Mouse (Mus musculus): Measurements from ENCODE around the gene Ttll9.
A peak's percentile ranks its signal among the peaks of the same experiment; 100 is the strongest.

The Ttll9 gene

DNA sequence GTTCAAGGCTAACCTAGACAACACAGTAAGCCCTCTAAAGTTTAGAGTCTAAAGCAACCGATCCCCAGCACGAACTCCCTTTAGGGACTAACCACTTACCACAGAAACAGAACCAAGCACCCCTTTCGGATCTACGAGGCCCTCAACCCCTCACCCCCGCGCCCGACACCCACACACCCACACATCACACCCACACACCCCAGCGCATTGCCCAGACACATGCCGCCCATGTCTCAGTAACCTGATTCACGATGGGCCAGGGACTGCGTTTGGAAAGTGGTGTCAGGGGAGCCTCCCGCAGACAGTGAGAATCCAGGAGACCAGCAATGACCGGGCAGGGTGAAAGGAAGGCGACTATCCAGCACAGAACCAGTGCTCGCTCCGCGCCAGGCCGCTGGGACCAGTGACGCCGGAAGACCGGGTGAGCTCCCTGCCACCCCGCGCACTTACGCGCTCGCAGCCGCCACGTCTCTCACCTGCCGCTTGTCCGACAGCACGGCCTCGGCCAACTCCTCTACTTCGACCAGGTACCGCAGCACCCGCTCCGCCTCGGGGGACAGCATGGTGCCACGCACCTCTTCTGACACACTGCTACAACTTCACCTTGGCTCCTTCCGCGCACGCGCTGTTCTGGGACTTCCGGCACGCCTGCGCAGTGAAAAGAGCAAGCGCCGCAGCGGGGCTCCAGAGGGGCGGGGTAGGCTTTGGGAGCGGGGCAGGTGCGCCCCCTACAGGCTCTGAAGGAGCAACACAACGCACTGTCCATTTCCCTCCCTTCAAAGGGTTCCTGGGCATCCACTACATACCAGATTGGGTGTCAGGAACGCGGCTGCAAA lies 52.7 kb downstream of the Ttll9 start, which contains the start of gene Pdrg1:
TSS of gene Pdrg1 (minus strand) at position 670 of the 836 bp plus-strand sequence.
- DNase-seq = peak; percentile 97 to 99

DNA sequence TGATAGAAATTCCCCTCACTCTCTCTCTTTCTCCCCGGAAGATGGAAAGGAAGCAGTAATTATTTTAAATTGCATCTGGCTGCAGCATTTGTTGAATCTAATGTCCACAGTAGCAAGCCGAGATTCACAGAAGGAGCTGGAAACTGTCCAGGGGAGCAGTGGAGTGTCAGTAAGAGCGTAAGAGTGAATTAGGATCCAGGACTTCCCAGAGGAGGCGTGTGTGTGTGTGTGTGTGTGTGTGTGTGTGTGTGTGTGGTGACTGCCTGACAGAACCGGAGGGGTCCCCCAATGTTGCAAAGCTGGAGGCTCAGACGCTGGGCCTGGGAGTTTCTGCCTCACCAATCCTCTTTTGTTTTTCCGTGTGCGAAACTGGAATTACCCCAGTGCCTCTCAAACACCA lies 53.5 kb downstream of the Ttll9 start:
- DNase-seq = peak; percentile 44 to 60

DNA sequence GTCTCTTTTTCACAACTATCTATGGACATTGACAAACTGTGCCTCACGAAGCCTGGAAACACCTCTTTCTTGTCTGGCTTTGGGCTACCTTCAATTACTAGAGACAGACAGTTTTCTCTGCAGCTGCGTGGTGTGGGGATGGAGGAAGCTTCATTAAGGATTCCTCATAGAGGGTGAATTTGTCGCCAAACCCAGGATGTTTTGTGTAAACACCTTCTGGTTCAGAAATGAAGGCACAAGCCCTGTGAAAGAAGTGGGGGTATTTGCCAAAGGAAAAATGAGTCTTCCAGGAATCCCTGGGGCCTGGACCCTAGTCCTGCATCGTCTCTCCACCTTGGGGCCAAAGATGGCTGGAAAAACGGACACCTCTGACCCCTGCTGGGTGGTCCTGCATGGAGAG lies 54.5 kb downstream of the Ttll9 start:
- no peak for DNase-seq

DNA sequence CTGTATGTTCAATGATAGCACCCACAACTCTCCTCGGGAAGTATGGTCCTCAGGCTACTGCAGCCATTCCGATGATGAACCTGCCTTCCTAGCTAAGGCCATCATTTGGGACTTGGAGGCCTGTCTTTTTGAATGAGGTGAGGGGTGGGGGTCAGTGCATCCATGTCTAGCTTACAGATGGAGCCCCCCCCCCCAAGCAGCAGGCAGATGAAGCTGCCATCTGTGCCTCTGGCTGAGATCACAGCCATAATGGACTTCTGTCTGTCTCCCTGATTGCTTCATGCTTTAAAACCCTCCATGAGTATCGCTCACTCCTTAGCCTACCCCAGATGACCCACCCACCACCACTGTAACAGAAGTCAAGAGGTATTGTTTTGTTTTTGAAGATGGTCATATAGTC lies 57.1 kb downstream of the Ttll9 start:
- DNase-seq = no peak

DNA sequence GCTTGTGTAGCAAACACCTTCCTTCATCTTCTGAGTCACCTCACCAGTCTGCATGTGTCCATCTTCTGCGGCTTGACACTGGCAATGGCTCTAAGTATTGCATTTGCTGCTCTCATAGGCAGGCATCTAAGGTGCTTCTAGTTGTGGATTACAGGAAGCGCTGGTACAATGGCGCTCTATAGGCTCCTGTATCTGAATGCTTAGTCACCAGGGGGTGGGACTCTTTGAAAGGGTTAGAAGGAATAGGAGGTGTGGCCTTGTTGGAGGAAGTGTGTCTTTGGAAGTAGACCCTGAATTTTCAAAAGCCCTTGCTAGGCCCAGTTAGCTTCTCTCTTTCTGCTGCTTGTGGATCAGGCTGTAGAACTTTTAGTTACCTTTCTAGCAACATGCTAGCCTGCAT lies 58.9 kb downstream of the Ttll9 start:
- no peak for DNase-seq

DNA sequence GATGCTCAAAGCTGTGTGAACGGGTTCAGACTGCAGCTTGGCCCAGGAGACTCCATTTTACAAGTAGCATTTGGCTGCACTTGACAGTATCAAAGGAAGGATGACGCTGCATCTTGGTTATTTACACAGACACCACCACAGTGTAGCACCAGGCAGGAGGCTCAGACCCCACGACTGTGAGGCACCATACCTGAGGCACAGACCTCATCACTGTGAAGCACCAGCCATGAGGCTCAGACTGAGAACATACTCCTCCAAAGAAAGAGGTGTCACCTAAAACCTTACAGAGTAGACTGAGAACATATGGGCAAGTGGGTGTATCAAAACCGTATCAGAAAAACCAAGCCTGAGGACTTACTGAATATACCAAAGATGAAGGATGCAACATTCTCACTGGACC lies 60.6 kb downstream of the Ttll9 start:
- no peak for DNase-seq

DNA sequence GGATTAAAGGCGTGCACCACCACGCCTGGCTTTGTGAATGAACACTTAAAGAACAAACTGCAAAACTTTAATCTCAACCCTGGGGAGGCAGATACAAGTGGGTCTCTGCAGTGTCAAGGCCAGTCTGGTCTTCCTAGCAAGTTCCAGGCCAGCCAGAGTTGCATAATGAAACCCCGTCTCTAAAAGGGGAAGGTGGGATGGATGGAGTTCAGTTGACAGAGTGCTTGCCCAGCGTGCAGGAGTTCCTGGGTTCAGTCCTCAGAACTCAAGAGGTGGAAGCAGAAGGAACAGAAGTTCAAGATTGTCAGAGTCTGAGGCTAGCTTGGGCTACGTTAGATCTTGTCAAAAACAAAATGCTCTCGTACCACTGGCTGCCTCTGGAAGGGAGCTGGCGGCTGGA lies 63.8 kb downstream of the Ttll9 start:
- no peak for DNase-seq

DNA sequence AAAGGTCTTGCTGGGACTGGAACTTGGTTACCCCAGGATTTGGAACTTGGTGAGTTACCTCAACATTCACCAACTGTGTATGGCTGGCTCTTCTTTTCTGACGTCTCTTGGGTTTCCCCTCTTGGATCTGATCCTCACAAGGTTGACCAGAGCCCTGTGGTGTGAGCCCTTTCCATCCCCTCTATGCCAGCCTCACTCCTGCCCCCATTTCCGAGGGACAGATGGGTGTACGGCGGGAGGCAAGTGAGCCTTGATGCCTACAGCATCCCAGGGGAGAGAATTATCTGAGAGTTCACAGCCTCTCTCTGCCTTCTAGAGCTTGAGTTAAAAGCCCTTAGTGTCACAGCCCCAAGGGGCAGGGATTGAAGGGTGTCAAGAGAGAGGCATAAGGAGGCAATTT lies 65.2 kb downstream of the Ttll9 start:
- peak; percentile 60 to 61 for DNase-seq

DNA sequence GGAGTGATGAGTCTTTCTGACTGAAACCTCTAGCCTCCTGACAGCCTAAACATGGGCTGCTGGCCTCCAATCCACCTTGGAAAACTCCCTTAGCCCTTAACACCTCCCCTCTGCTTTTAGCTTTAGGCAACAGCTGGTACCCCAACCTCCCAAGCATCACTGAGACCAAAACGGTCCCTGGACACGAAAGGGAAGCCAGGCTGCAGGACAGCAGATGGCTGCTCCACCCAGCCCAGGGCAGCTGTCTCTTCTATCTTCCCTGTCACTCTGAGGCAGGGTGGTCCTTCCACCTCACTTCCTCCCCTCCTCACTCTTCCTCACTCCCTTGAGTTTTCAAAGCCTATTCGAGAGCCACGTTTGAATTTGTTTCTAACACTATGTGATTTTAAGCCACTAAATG lies 68.1 kb downstream of the Ttll9 start:
- no peak for DNase-seq

DNA sequence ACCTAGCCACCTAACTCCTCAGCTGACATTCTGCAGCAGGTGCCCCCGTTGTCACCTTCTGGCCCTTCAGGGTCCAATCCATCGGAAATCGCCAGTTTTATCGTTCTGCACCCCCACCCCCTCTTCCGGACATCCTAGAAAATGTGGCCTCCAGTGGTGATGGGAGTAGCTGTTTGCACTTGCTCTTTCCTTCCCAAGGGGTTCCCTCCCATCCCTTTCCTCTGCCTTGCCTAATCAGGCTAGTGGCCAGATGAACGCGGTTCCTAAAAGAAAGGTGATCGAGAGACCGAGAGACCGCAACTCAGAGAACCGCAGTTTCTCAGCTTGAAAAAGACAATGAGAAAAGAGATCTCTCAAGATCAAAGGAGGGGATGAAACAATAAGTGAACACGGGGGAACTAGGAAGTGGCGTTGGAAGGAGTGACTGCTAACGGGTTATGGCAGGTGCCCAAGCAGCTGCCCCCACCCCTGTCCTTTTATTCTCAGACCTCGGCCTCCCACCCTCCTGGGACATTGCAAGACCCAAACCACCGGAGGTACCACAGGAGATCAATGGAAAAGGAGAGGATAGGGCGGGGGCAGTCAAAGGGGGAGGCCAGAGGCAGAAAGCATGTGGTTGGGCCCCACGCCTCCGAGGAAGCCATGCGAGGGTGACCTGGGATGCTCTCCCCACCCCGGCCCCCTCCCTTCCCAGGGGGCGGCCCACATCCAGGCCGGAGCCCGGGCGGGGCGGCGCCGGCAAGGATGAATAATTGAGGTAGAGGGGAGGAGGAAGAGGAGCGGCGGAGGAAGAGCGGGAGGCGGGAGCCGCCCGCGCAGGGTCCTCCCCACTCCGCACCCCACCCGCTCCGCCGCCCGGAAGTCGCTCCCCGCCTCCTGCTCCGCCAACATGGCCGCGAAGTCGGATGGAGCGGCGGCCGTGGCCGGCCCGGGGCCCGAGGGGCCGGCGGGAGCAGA lies 69.1 kb downstream of the Ttll9 start, which contains the start of gene Xkr7:
TSS of gene Xkr7 (plus strand) at position 727 of the 957 bp plus-strand sequence.
- DNase-seq = peak; percentile 68 to 76

DNA sequence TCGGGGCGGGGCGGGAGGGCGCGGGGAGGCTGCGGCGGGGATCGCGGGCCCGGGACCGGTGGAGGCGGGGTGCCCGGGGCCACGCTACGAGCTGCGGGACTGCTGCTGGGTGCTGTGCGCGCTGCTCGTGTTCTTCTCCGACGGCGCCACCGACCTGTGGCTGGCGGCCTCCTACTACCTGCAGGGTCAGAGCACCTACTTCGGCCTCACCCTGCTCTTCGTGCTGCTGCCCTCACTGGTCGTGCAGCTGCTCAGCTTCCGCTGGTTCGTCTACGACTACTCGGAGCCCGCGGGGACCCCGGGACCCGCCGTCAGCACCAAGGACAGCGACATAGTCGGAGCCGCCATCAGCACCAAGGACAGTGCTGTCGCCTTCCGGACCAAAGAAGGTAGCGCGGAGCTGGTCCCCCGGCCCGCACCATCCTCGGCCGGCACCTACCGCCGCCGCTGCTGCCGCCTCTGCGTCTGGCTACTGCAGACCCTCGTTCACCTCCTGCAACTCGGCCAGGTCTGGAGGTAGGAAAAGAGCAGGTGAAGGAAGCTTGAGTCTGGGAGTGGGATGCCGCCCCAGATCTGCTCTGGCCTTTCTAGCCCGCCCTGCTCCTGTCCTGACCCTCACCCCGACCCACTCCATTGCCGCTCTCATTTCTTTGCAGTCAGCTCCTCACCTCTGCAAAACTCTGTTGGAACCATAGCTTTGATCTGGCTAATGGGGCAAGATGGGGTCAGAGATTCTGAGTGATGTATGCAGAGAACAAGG lies 70.0 kb downstream of the Ttll9 start:
- DNase-seq = peak; percentile 52 to 56

DNA sequence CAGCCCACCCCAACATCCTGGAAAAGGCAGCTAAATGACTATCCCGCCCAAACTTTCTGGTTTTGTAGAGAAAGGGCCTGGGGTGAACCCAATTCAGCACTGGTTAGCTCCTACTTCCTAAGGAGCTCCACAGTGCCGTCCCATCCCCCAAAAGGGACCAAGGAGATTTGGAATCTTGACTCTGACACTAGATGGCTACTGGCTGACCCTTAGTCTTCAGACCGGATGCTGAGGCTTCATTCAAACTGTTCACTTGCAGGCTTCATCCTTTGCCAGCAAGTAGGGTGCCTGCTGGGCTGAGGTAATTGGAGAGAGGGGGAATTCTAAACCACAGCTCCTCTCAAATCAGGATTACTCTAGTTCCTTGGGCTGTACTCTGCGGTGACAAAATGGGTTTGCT lies 70.7 kb downstream of the Ttll9 start:
- DNase-seq = no peak

DNA sequence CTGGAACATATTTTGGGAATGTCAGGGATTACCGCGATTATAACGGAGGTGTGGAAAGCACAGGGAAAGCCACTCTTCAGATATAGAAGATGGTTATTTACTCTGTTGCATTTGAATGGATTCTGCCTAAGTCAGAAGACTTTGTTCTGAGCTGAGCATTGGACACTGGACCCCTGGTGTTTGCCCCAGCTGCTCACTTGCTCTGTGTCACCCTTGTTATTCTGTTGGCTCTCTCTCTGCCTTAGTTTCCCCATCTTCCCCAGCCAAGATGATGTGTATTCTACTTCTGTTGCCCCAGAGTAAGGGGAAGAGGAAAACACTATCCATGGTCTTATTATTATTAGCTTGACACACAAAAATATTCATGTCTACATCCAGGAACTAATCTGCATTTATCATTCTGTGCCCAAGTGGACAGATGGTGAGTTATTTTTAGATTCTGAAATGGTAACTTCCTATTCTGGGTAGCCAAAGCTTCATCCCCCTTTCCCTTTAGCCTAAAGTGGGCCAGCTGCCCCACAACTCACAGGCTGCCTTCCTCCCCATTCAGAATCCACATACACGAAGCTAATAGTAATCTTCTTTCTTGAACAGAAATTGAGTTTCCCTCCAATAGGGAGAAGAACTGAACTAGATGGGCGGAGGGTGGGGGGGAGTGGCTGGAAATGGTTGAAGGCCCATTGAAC lies 71.4 kb downstream of the Ttll9 start:
- peak; percentile 69 to 77 for DNase-seq

DNA sequence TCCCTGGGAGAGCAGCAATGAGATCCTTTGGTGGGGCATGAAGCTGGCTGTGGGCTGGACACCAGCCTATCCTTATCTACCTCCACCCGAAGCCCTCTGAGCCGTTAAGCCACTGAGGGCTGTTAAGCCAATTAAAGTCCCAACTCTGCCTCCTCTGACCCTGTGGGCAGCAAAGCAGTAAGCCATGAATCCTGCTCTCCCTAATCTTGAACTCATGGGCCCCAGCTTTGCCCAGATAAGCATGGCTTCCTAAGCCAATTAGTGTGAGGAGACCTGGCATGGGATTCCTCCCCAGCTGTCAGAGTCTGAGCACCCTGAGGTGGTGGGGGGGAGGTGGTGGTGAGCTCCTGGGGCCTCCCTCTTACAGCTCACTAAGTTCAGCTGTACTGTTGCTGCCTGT lies 74.4 kb downstream of the Ttll9 start:
- DNase-seq = no peak

DNA sequence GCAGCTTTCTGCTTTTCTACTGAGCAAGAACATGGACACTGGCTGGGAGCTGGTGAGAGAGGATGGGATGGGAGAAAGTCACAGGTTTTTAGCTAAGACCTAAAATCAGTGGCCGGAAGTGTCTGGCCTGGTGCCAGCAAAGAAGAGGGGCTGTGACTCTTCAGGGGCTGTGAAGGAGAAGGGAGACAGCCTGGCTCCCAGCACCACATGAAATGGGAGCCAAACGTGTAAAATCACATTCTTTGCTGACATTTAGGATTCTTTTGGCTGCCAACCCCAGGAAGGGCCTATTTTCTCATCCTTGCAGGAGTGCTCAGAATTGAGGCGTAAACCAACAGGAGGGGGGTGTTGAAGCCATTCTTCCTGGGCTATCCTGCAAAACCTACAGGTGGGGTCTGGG lies 81.6 kb downstream of the Ttll9 start:
- DNase-seq = peak; percentile 47 to 50

DNA sequence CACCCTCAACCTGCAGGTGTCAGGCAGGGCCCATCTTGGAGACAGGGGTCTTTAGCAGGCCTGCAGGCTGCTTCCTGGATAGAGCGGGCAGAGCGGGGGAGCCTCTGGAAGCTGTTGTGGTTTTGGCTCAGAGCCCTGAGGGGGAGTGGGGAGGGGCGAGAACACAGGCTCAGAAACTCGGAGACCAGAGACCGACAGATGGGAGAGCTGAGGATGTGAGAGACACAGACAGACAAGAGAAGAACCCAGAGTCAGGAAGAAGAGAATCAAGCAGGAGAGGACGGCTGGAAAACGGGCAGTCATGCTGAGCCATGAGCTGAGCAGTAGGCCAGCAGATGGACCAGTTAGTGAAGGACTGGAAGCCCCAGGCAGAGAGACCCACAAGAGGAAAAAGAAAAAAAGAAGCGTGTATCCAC lies 83.6 kb downstream of the Ttll9 start:
- DNase-seq = peak; percentile 48 to 50

DNA sequence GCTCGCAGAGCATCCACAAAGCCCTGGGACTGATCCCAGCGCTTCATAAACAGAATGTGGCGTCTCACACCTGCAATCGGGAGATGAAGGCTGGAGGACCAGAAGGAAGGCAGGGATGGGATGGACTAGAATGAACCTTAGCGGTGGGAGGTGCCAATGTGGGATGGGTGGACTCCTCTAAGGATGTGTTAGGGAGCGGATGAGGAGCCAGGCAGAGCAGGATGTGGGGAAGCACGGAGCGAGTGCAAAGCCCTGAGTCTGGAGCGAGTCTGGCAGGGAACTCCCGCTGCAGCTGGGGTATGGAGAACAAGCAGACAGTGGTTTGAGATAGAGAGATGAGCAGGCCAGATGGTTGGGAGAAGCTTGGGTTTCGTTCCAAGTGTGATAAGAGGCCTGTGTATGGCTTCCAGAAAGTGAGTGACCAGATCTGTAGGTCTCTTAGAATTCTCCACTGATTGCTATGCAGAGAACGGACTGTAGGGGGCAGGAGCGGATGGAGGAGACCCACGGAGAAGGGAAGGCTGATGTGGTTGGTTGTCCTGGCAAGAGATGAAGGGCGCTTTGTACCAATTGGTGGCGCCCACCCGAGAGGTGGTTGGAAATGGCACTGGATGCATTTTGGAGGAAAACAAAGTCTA lies 85.7 kb downstream of the Ttll9 start:
- DNase-seq = peak; percentile 78 to 79

DNA sequence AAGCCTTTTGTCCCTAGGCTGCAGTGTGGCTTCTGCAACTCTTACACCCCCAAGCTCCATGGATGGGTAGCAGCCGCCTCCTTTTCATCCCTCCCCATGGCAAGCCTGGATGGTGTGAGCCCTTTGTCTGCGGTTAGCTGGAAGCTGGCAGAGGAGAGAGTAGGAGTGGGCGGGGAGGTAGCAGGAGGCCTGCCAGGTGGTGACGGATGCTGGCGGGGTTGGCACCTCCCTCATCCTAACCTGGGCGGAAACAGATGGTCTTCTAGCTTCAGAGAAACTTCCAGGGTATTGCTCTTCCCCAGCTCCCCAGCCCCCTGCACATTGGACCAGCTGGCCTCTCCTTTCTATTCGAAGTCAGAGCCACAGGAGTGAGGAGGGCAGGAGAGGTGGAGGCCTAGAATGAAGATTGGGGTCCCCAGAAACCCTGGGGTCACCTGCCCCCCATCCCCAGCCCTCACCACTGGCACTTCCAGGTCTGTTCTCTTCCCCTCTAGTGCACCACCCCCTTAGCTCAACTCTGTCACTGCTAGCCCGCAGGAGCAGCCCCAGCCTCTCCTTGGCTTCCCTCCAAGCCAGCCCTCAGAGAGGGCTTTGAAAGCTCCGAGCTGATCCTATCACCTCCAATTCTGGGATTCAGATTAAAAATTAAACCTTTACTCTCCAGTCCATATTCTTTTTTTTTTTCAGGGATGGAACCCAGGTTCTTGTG lies 87.2 kb downstream of the Ttll9 start:
- DNase-seq = peak; percentile 95 to 96

DNA sequence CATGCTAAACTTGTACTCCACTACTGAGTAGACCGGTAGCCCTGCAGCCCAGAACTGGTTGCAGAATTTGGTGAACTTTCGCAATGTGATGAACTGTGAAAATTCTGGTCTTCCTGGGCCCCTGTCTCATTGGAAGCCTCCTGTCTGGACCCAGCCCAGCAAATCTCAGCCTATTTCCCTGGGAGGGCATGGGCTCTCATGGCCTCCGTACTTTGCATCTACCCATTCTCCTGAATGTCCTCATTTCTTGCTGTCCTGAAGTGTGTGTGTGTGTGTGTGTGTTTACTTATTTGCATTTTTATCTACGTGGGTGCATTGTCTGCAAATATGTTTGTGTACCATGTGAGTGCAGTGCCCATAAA lies 87.7 kb downstream of the Ttll9 start:
- no peak for DNase-seq

DNA sequence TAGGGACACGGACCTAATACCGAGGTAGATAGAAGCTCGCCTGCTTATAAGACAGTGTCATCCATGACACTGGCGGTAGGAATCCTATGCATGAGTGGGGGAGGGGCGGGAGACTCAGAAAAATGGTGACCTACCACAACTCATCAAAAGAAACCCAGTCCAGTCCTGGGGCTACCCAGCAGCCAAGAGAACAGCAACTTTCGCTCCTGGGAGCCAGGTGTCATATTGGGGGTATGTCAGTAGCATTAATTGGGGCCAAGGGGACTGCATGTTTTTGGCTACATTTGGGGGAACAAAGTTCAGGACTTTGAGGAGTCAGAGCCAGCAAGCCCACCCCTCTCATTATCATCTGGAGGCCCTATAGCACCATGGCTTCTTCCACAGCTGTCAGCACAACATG lies 88.8 kb downstream of the Ttll9 start:
- no peak for DNase-seq

DNA sequence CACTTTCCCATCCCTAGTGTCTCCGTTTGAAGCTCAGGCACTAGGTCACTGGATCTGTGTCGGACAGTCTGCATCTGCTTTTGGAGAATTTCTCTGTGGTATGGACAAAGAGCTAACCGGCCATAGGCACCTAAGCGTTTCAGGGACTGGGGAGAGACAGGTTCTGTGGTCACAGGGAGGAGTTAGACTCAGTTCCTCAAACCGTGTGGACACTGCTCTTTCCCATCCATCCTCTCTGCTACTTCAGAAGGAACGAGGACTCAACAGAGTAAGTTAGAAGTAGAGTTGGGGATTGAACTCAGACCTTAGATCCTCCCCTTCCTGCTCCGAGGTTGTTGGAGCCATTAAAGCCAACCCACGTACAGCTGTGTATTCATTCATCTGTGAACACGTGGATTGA lies 89.3 kb downstream of the Ttll9 start:
- DNase-seq = no peak

Measured in cerebellum, postnatal 36 days (tissue).